Mouse (Mus musculus) midbrain, embryonic 10.5 days (tissue): ENCODE measurements around the gene Zfp358. TPM values are rescaled to one million over a fixed set of nuclear protein-coding genes. Genes with fewer than 3 reads are reported as not detected.

Source experiments
- DNase-seq: peaks from one replicate; pipeline ENCODE4 v3.0.0-alpha.2; 2017; ENCODE audit warnings: low spot score
- H3K27ac ChIP-seq: fragments of 300-500 bp; sonication (generic); replicated peaks from 2 replicates; pipeline ENCODE4 v1.5.1; 2016; ENCODE audit warnings: mild to moderate bottlenecking
- H3K27me3 ChIP-seq: fragments of 300-500 bp; sonication (generic); 2 replicates; pipeline ENCODE4 v1.6.1; 2016; ENCODE audit warnings: low read depth, mild to moderate bottlenecking; ENCODE audit not compliant: poor library complexity, severe bottlenecking
- H3K36me3 ChIP-seq: fragments of 300-500 bp; sonication (generic); 2 replicates; pipeline ENCODE4 v1.6.1; 2016; ENCODE audit warnings: mild to moderate bottlenecking, moderate library complexity
- H3K4me1 ChIP-seq: fragments of 300-500 bp; sonication (generic); 2 replicates; pipeline ENCODE4 v1.6.1; 2016
- H3K4me3 ChIP-seq: fragments of 300-500 bp; sonication (generic); 2 replicates; pipeline ENCODE4 v1.5.1; 2016; ENCODE audit warnings: mild to moderate bottlenecking, moderate library complexity
- H3K9me3 ChIP-seq: fragments of 300-500 bp; sonication (generic); replicated peaks from 2 replicates; pipeline ENCODE4 v1.6.1; 2016; ENCODE audit warnings: mild to moderate bottlenecking
- WGBS: fragments of 180-500 bp; shearing (Covaris S2); methylation state at CpG from one replicate; pipeline ENCODE4 v1.1.7; 2016; 5-methylcytosine and 5-hydroxymethylcytosine counted together
- polyA plus RNA-seq: library from polyadenylated mRNA; unstranded; fragments of >200 nt; fragmentation: Nextera tagmentation; extraction: Ambion mirVana; gene quantifications from 2 replicates; pipeline ENCODE4 v1.2.1, GENCODE M21; 2016

The Zfp358 gene
- polyA plus RNA-seq, 1 experiment from 2014 or later, result 69.4 TPM

DNA sequence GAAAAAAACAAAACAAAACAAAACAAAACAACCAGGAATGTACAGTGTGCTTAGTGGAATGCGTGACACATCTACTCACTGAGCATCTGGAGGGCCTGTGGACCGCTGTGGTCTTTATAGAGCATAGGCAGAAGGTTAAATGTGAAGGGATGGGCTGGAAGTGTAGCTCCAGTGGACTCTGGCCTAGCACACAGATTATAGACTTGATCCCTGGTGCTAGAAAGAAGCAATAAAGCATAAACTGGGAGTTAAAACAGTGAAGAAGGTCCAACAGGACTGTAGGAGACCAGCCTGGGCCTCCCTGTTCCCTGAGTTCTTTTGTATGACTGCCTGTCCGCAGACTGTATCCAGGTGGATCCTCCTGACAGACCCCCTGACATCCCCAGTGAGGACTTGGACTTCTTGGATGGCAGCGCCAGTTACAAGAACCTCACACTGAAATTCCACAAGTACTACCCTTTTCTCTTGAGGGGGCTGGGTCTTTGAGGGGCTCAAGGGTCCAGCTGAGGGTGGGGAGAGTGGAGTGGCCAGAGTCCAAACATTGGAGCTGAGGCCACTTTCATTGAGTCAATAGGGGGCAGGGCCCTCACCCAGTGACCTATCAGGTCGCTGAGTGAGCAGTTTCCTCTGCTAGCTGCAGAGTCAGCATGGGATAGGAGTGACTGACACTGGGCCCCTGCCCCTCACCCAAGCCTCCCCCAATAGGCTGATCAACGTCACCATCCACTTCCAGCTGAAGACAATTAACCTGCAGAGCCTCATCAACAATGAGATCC lies 15.2 kb downstream of the Zfp358 start:
- Histone ChIP-seq H3K9me3 (no peaks in the 10 kb centered on the region), H3K27me3 (no peaks in the 10 kb centered on the region), H3K36me3 (peaks cover 79% of the 10 kb centered on the region), H3K4me1 (no peaks in the 10 kb centered on the region), H3K27ac (no peak overlapping the region), H3K4me3 (no peak overlapping the region)
- no peak for DNase-seq
- 88% methylated on average over 6 of the region's 6 CpGs for WGBS

DNA sequence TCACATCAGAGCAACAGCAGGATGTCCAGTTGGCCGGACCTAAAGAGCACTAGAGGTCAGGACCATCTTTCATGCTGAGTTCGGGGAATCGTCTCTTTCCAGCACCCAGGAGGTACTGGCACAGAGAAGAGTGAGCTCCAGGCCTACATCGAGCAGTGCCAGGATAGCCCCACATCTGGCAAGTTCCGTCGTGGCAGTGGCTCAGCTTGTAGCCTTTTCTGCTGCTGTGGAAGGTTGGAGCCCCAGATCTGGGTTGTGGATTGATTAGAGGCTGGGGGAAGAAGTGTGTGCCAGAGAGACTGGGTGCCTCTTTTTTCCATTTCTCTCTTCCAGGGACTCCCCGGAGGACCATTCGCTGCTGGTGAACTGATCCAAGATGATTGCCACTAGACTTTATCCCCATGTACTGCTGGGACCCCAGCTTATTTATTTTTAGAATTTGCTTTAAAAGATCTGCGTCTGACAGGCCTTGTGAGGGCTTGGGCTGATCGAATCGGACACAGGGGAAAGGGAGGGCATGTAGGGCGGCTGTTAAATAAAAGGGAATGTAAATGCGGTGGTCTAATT lies 21.8 kb downstream of the Zfp358 start:
- Histone ChIP-seq H3K27me3 (no peaks in the 10 kb centered on the region), H3K9me3 (no peaks in the 10 kb centered on the region), H3K4me1 (peaks cover 23% of the 10 kb centered on the region), H3K27ac (peak overlapping the region; percentile 78), H3K36me3 (peaks cover 49% of the 10 kb centered on the region), H3K4me3 (peak overlapping the region; percentile 65)
- no peak for DNase-seq
- WGBS, result 38% methylated on average over 13 of the region's 13 CpGs

DNA sequence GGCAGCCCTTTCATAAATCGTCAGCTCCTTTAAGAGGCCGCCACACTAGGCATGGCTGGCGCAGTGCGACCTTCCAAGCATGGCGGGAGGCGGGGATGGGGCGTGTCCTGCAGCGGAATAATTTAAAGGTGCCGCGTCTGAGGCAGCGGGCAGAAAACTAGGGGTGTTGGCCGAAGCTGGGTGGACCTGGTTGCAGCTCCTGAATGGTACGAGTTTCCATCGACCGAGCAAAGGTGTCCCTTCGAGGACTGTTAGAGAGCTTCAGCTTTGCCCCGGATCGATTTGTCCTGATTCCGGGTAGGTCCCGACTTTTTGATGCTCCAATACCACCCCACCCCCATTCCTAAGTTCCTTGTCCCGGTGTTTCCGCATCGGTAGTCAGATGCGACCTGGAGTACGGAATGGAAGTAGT lies 22.3 kb downstream of the Zfp358 start, which contains the start of gene Pnpla6:
Pnpla6 (plus strand) TSS at position 125 of the 412 bp plus-strand sequence.
- peaks cover 44% of the 10 kb centered on the region for H3K36me3 ChIP-seq
- peak within 1 kb of the TSS; percentile 65 for H3K4me3 ChIP-seq
- H3K27me3 ChIP-seq, result no peaks in the 10 kb centered on the region
- H3K9me3 ChIP-seq, result no peaks in the 10 kb centered on the region
- peaks cover 23% of the 10 kb centered on the region for H3K4me1 ChIP-seq
- under 1% methylated on average over 25 of the region's 25 CpGs for WGBS
- peak within 1 kb of the TSS; percentile 78 for H3K27ac ChIP-seq
- peak; percentile 86 for DNase-seq

DNA sequence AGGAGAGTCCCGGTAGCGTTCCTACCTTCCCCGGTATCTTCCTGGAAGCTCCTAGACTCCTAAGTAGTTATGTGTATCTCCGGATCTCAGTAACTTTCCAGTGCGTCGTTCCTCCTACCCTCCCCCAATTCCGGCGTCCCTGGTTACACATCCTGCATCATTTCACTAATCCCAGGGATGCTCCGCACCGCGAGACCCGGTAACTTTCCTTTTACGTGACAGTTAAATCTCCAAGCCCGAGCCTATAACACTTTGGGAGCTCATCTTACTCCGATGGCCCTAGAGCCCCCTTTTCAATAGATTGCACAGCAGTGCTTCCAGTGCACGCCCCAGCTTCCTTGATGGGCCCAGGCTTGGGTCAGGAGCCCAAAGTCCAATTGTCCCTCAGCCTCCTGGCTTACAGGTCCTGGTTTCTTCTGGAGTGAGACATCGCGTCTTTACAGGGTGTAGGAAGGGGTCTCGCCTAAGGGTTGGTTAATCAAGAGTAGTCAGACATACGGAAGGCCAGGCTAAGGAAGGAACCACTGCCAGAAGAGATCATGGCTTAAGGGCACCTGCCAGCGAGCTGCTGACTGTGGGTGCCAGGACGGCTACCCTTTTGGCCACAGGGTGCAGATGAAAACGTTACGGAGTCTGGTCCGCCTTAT lies 23.0 kb downstream of the Zfp358 start:
- under 1% methylated on average over 25 of the region's 25 CpGs for WGBS

DNA sequence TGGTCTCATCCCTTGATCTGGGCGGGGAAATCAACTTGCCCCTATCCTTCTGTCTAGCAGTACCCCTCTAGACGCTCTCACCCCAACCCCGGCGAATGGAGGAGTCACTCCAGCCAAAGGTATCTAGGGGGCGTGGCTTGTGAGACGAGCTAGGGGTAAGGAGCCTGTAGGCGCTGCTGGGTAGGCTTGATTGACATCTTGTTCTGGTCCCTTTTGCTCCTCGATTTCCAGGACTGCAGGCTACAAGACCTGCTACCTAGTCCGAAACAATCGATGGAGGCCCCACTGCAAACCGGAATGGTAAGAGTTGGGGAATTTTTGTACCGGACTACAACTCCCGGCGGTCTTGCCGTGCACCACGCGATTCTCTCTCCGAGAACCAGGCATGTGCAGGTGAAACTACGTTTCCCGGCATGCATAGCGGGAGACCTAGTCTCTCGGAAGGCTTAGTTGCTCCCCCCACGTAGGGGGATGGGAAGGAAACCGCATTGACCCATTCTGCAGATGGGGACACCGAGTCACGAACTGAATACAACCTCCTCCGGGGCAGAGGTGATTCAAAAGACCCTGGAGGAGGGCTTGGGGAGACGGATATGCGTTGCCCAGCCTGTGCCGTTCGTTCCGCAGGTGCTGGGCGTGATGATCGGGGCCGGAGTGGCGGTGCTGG lies 23.6 kb downstream of the Zfp358 start:
- Histone ChIP-seq H3K36me3 (peaks cover 31% of the 10 kb centered on the region), H3K4me1 (peaks cover 23% of the 10 kb centered on the region), H3K4me3 (peak overlapping the region; percentile 65), H3K27ac (peak overlapping the region; percentile 78), H3K27me3 (no peaks in the 10 kb centered on the region), H3K9me3 (no peaks in the 10 kb centered on the region)
- WGBS, result 2% methylated on average over 36 of the region's 36 CpGs
- peak; percentile 89 for DNase-seq

More for the DNA sequence above, 23.0 kb downstream of the Zfp358 start:
- no peaks in the 10 kb centered on the region for H3K9me3 ChIP-seq
- peak overlapping the region; percentile 78 for H3K27ac ChIP-seq
- no peaks in the 10 kb centered on the region for H3K27me3 ChIP-seq
- H3K36me3 ChIP-seq, result peaks cover 38% of the 10 kb centered on the region
- H3K4me1 ChIP-seq, result peaks cover 23% of the 10 kb centered on the region
- peak overlapping the region; percentile 65 for H3K4me3 ChIP-seq
- DNase-seq, result peak; percentile 49

DNA sequence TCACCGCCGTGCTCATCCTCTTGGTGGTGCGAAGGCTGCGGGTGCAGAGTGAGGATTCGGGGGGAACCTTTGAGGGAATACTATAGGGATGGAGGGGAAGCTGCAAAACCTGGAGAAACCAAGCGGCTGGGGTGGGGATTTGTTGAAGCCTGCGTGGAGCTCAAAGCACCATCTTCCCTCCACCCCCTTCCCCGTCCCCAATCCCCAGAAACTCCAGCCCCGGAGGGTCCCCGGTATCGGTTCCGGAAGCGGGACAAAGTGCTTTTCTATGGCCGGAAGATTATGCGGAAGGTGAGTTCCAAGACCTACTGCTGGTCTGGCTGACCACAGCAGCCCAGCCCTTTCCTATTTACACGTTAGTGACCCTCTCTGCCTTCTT lies 24.2 kb downstream of the Zfp358 start:
- H3K4me3 ChIP-seq, result peak overlapping the region; percentile 65
- no peaks in the 10 kb centered on the region for H3K27me3 ChIP-seq
- peaks cover 23% of the 10 kb centered on the region for H3K4me1 ChIP-seq
- peak overlapping the region; percentile 78 for H3K27ac ChIP-seq
- H3K36me3 ChIP-seq, result peaks cover 31% of the 10 kb centered on the region
- no peak for DNase-seq
- 11% methylated on average over 16 of the region's 16 CpGs for WGBS
- H3K9me3 ChIP-seq, result no peaks in the 10 kb centered on the region

DNA sequence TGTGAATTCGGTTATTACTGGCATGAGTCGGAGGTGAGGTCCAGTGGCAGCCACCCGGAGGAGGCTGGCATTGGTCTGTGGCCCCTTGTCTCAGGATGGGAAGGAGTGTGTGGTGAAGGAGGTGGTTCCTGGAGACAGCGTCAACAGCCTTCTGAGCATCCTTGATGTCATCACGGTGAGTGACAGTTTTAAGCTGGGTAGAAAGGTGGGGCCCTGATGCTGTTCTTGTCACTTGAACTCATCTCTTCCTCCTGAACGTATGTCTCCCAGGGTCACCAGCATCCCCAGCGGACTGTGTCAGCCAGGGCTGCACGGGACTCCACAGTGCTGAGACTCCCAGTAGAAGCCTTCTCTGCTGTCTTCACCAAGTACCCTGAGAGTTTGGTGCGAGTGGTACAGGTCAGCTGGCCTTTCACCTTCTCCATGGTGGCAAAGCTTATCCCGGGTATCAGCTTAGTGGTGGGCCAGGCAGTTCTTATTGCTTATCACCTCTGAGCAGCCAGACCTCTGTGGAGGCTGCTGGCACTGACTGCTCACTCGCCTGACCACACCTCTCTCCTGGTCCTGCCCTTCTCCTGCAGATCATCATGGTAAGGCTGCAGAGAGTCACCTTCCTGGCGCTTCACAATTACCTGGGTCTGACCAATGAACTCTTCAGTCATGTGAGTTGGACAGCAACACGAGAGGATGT lies 29.2 kb downstream of the Zfp358 start:
- Histone ChIP-seq H3K9me3 (no peaks in the 10 kb centered on the region), H3K27ac (no peak overlapping the region), H3K36me3 (peaks cover 40% of the 10 kb centered on the region), H3K4me1 (peaks cover 2% of the 10 kb centered on the region), H3K27me3 (no peaks in the 10 kb centered on the region), H3K4me3 (no peak overlapping the region)
- DNase-seq, result no peak
- 90% methylated on average over 13 of the region's 13 CpGs for WGBS

DNA sequence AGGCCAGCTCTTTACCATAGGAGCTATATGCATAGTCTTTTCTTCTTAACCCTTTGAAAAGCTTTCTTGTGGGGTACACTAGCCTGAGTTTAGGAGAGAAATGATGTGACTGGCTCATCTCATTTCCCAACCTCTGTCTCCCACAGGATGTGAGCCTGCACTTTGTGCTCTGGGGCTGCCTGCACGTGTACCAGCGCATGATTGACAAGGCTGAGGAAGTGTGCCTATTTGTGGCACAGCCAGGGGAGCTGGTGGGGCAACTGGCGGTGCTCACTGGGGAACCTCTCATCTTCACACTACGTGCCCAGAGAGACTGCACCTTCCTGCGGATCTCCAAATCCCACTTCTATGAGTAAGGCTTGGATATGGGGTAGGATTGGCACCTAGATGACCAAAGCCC lies 37.9 kb downstream of the Zfp358 start:
- Histone ChIP-seq H3K4me1 (no peaks in the 10 kb centered on the region), H3K27ac (no peak overlapping the region), H3K36me3 (peaks cover 31% of the 10 kb centered on the region), H3K9me3 (no peaks in the 10 kb centered on the region), H3K4me3 (no peak overlapping the region), H3K27me3 (no peaks in the 10 kb centered on the region)
- no peak for DNase-seq
- 92% methylated on average over 5 of the region's 5 CpGs for WGBS

DNA sequence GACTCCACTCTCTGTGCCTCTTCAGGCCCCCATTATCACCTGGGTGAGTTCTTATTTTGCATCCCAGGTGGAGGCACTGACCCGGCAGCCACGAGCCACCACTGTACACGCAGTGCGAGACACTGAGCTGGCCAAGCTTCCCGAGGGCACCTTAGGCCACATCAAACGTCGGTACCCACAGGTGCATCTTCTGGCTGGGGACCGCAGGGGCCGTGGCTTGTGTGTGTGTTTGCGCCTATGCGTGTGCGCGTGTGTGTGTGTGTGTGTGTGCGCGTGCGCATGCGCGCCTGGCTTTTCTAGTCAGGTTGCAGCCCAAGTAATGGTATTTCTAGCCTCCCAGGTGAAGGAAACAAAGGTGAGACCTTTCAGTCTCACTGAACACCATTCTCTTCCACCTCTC lies 39.0 kb downstream of the Zfp358 start:
- WGBS, result 93% methylated on average over 18 of the region's 18 CpGs
- H3K4me1 ChIP-seq, result no peaks in the 10 kb centered on the region
- no peaks in the 10 kb centered on the region for H3K27me3 ChIP-seq
- no peak for DNase-seq
- no peak overlapping the region for H3K27ac ChIP-seq
- H3K9me3 ChIP-seq, result no peaks in the 10 kb centered on the region
- peaks cover 34% of the 10 kb centered on the region for H3K36me3 ChIP-seq
- H3K4me3 ChIP-seq, result no peak overlapping the region

DNA sequence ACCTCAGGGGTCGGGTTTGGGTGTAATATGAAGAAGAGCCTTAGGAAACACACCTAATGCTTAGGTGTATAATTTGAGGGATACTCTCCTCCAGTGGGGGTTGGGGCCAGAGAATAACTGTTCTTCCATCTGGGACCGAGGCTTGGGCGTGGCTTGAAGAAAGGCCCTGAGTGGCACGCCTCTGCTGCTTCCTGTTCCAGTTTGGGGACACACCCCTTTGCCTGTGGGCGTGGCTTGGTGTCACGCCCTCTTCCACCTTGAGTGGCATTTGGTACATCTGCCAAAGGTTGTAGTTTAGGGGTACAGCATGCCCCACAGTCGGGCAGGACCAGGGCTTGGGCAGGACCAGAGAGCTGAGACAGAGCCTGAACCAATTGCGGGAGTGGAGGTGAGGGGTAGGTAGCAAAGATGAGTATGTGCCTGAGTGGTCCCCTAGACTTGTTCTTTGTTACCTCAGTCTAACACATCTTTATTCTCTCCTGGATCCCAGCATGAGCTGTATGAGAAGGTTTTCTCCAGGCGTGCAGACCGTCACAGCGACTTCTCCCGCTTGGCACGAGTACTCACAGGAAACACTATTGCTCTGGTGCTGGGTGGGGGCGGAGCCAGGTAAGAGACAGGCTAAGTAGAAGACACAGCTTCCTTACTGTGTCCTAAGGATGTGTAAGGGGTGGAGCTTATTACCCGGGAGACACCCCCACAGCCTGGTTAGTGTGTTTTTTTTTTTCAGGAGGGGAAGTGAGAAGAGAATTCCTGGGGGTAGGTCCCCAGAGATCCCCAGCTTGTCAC lies 43.3 kb downstream of the Zfp358 start:
- Histone ChIP-seq H3K4me3 (no peak overlapping the region), H3K9me3 (no peaks in the 10 kb centered on the region), H3K36me3 (peaks cover 64% of the 10 kb centered on the region), H3K4me1 (no peaks in the 10 kb centered on the region), H3K27me3 (no peaks in the 10 kb centered on the region), H3K27ac (no peak overlapping the region)
- no peak for DNase-seq
- 60% methylated on average over 15 of the region's 15 CpGs for WGBS

DNA sequence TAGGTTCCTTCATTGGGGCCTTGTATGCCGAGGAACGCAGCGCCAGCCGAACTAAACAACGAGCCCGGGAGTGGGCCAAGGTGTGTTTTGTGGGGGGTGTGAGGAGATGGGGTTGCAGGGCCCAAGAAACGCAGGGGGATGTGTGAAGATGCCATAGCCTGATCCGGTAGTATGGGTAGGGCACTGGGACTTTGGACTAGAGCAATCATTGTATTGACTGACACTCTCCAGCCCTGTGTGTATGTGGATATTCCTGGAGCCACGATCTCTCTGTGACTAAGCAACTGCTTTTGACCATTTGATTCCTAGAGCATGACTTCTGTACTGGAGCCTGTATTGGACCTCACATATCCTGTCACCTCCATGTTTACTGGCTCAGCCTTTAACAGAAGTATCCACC lies 44.0 kb downstream of the Zfp358 start:
- Histone ChIP-seq H3K27me3 (no peaks in the 10 kb centered on the region), H3K9me3 (no peaks in the 10 kb centered on the region), H3K36me3 (peaks cover 63% of the 10 kb centered on the region), H3K4me3 (no peak overlapping the region), H3K27ac (no peak overlapping the region), H3K4me1 (no peaks in the 10 kb centered on the region)
- no peak for DNase-seq
- 96% methylated on average over 9 of the region's 9 CpGs for WGBS

DNA sequence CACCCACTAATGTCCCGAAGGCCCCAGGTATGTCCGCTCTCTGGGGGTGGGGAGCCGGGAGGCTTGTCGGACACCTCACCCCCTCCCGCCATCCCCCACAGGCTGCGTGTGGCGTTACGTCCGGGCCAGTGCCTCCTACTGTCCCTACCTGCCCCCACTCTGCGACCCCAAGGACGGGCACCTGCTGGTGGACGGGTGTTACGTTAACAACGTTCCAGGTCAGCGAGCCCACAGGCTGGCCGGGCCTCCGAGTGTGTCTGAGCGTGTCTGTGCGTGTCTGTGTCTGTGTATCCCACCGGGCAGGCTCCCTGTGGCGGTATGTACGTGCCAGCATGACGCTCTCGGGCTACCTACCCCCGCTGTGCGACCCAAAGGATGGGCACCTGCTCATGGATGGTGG lies 44.7 kb downstream of the Zfp358 start:
- DNase-seq, result no peak
- no peaks in the 10 kb centered on the region for H3K27me3 ChIP-seq
- 94% methylated on average over 26 of the region's 26 CpGs for WGBS
- no peak overlapping the region for H3K4me3 ChIP-seq
- H3K36me3 ChIP-seq, result peaks cover 64% of the 10 kb centered on the region
- no peaks in the 10 kb centered on the region for H3K4me1 ChIP-seq
- H3K9me3 ChIP-seq, result no peaks in the 10 kb centered on the region
- no peak overlapping the region for H3K27ac ChIP-seq
